Mouse (Mus musculus) right cerebral cortex, postnatal 10 days (tissue): ENCODE data around the gene Hmcn1.

ENCODE experiments used
- DNase-seq, 2 experiments: peaks; one replicate each; pipeline ENCODE4 v3.0.0; 2021; ENCODE audit warnings: low spot score in 2 of 2

Gene Hmcn1

GRCm38 (mm10) chr1:150992711-150993161, 499 bp downstream of the Hmcn1 start:
- DNase-seq = no peak

GRCm38 (mm10) chr1:150991745-150992554, 1.3 kb downstream of the Hmcn1 start:
- no peak for DNase-seq

GRCm38 (mm10) chr1:150984888-150985287, 8.3 kb downstream of the Hmcn1 start:
- no peak for DNase-seq

- DNase-seq = no peak
Measured at GRCm38 (mm10) chr1:150984092-150984503, 9.1 kb downstream of the Hmcn1 start.

- DNase-seq = no peak
Measured at GRCm38 (mm10) chr1:150978651-150979050, 14.6 kb downstream of the Hmcn1 start.

- peak in 1 of 2 experiments; percentile 25 for DNase-seq
Measured at GRCm38 (mm10) chr1:150976263-150976662, 17.0 kb downstream of the Hmcn1 start.

GRCm38 (mm10) chr1:150959486-150960074, 33.7 kb downstream of the Hmcn1 start:
- no peak for DNase-seq

- DNase-seq = no peak
Measured at GRCm38 (mm10) chr1:150951004-150951403, 42.2 kb downstream of the Hmcn1 start.

GRCm38 (mm10) chr1:150950046-150950445, 43.2 kb downstream of the Hmcn1 start:
- DNase-seq = no peak

- no peak for DNase-seq
Measured at GRCm38 (mm10) chr1:150948911-150949310, 44.3 kb downstream of the Hmcn1 start.

- no peak for DNase-seq
Measured at GRCm38 (mm10) chr1:150943601-150944000, 49.6 kb downstream of the Hmcn1 start.

- no peak for DNase-seq
Measured at GRCm38 (mm10) chr1:150942143-150942542, 51.1 kb downstream of the Hmcn1 start.

GRCm38 (mm10) chr1:150936821-150937220, 56.4 kb downstream of the Hmcn1 start:
- DNase-seq = no peak

- DNase-seq = peak; percentile 57 to 59
Measured at GRCm38 (mm10) chr1:150933616-150934015, 59.6 kb downstream of the Hmcn1 start.

- DNase-seq = no peak
Measured at GRCm38 (mm10) chr1:150920860-150921259, 72.4 kb downstream of the Hmcn1 start.

GRCm38 (mm10) chr1:150920276-150920675, 73.0 kb downstream of the Hmcn1 start:
- DNase-seq = peak; percentile 62 to 74

- DNase-seq = no peak
Measured at GRCm38 (mm10) chr1:150914936-150915335, 78.3 kb downstream of the Hmcn1 start.

GRCm38 (mm10) chr1:150913586-150914136, 79.6 kb downstream of the Hmcn1 start:
- DNase-seq = no peak

- DNase-seq = no peak
Measured at GRCm38 (mm10) chr1:150909642-150910041, 83.6 kb downstream of the Hmcn1 start.

- DNase-seq = no peak
Measured at GRCm38 (mm10) chr1:150893677-150894188, 99.5 kb downstream of the Hmcn1 start.

GRCm38 (mm10) chr1:150890017-150890416, 103.2 kb downstream of the Hmcn1 start:
- no peak for DNase-seq

- DNase-seq = no peak
Measured at GRCm38 (mm10) chr1:150886267-150886666, 107.0 kb downstream of the Hmcn1 start.

- no peak for DNase-seq
Measured at GRCm38 (mm10) chr1:150878421-150878820, 114.8 kb downstream of the Hmcn1 start.
